Mouse (Mus musculus) hindbrain, embryonic 14.5 days (tissue): ENCODE results near the gene Ngef. TPM values are rescaled to one million over a fixed set of nuclear protein-coding genes. Genes with fewer than 3 reads are reported as not detected.

ENCODE experiments used
- ATAC-seq: fragments of 200-750 bp; cut with Nextera tagmentation; 2 replicates; pipeline ENCODE4 v1.8.0; 2017; ENCODE audit warnings: moderate number of reproducible peaks, mild to moderate bottlenecking, moderate TSS enrichment, moderate library complexity; ENCODE audit not compliant: low FRiP score
- DNase-seq: peaks from one replicate; pipeline ENCODE4 v3.0.0-alpha.2; 2015; ENCODE audit warnings: low spot score
- H3K27ac ChIP-seq: fragments of 300-500 bp; sonication (generic); 2 replicates; pipeline ENCODE4 v1.5.1; 2014; ENCODE audit warnings: mild to moderate bottlenecking, moderate library complexity
- H3K27me3 ChIP-seq: fragments of 300-500 bp; sonication (generic); 2 replicates; pipeline ENCODE4 v1.6.1; 2014; ENCODE audit warnings: mild to moderate bottlenecking, low read length, mixed read lengths; ENCODE audit not compliant: control insufficient read depth, insufficient read depth
- H3K36me3 ChIP-seq: fragments of 300-500 bp; sonication (generic); replicated peaks from 2 replicates; pipeline ENCODE4 v1.6.1; 2014; ENCODE audit not compliant: control insufficient read depth, insufficient read depth
- H3K4me1 ChIP-seq: fragments of 300-500 bp; sonication (generic); replicated peaks from 2 replicates; pipeline ENCODE4 v1.6.1; 2014; ENCODE audit warnings: antibody characterized with exemption, low read length, mixed read lengths; ENCODE audit not compliant: control insufficient read depth, insufficient read depth
- H3K4me2 ChIP-seq: fragments of 300-500 bp; sonication (generic); replicated peaks from 2 replicates; pipeline ENCODE4 v1.6.1; 2014; ENCODE audit warnings: mild to moderate bottlenecking, moderate library complexity
- H3K4me3 ChIP-seq: fragments of 300-500 bp; sonication (generic); replicated peaks from 2 replicates; pipeline ENCODE4 v1.5.1; 2014; ENCODE audit warnings: mild to moderate bottlenecking, low read length
- H3K9ac ChIP-seq: fragments of 300-500 bp; sonication (generic); 2 replicates; pipeline ENCODE4 v1.6.1; 2014
- H3K9me3 ChIP-seq: fragments of 300-500 bp; sonication (generic); 2 replicates; pipeline ENCODE4 v1.6.1; 2016; ENCODE audit warnings: low read length; ENCODE audit not compliant: control insufficient read depth
- WGBS: fragments of 180-500 bp; shearing (Covaris S2); extraction: QIAGEN DNeasy Blood & Tissue Kit; methylation state at CpG from one replicate; pipeline ENCODE4 v1.1.7; 2014; 5-methylcytosine and 5-hydroxymethylcytosine counted together
- polyA plus RNA-seq: library from polyadenylated mRNA; unstranded; fragments of >200 nt; fragmentation: Nextera tagmentation; extraction: Ambion mirVana; gene quantifications from 2 replicates; pipeline ENCODE4 v1.2.1, GENCODE M21; 2014

Gene Ngef
- polyA plus RNA-seq, 1 experiment from 2014 or later: 15.4 TPM

DNA sequence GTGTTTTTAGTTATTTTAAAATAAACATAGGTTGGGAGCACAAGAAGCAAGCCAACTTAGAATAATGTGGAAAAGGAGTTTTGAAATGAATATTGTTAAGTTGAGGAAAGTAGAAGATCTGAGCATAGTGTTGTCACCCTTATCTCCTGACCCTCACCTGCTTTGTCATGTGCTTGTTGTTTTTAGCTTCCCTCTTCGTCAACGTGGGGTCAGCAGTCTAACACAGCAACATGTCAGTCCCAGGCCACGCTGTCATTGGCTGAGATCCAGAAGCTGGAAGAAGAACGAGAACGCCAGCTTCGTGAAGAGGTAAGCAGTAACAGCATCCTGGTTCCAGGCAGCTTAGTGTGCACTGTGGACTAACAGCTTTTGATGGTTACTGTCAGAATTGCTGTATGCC is 137.1 kb downstream of the Ngef start:
- H3K36me3 ChIP-seq: peaks cover 88% of the 10 kb centered on the region
- no peak overlapping the region for H3K9ac ChIP-seq
- no peaks in the 10 kb centered on the region for H3K4me1 ChIP-seq
- no peak overlapping the region for H3K4me3 ChIP-seq
- 82% methylated on average over 6 of the region's 6 CpGs for WGBS
- H3K4me2 ChIP-seq: no peak overlapping the region
- no peak overlapping the region for H3K27ac ChIP-seq
- DNase-seq (no peak), ATAC-seq (no peak)
- no peaks in the 10 kb centered on the region for H3K27me3 ChIP-seq
- no peaks in the 10 kb centered on the region for H3K9me3 ChIP-seq

DNA sequence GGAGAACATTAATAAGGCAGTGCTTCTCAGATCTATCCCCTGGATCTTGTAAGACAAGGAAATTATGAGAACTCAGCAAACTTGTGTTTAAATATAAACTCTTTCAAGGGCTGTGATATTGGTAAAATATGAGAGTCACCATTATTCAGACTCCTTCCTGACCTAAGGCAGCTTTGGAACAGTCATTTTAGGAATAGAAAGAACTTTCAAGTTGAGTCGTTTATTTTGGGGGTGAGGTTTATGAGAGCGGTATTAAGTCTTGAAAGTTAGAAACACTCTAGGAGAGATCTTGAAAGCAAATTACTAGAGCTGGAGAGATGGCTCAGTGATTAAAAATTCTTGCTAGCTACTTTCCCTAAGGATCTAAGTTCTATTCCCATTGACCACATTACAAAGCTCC is 138.5 kb downstream of the Ngef start:
- no peak overlapping the region for H3K27ac ChIP-seq
- no peak overlapping the region for H3K4me2 ChIP-seq
- peaks cover 88% of the 10 kb centered on the region for H3K36me3 ChIP-seq
- 98% methylated on average over 2 of the region's 2 CpGs for WGBS
- no peak overlapping the region for H3K9ac ChIP-seq
- no peaks in the 10 kb centered on the region for H3K9me3 ChIP-seq
- DNase-seq (no peak), ATAC-seq (no peak)
- H3K4me3 ChIP-seq: no peak overlapping the region
- H3K4me1 ChIP-seq: no peaks in the 10 kb centered on the region
- H3K27me3 ChIP-seq: no peaks in the 10 kb centered on the region

Other genes with a start within 250 kb of the Ngef start
- gene Gigyf2, start 246.9 kb downstream of the Ngef start, polyA plus RNA-seq: 59.3 and 69.2 TPM in 2 replicates
- gene Kcnj13, start 179.1 kb downstream of the Ngef start, polyA plus RNA-seq: 16.4 and 29.6 TPM in 2 replicates
- gene Snorc, start 103.6 kb downstream of the Ngef start, polyA plus RNA-seq: 0.78 and 1.0 TPM in 2 replicates
- gene Neu2, start 64.0 kb downstream of the Ngef start, polyA plus RNA-seq: 0.40 and 0.86 TPM in 2 replicates
- 3.4 and 4.6 TPM in 2 replicates for gene Inpp5d, start 46.4 kb upstream of the Ngef start, polyA plus RNA-seq
- gene Atg16l1, start 182.0 kb upstream of the Ngef start, polyA plus RNA-seq: 66.8 and 79.4 TPM in 2 replicates
- 1.4 and 1.8 TPM in 2 replicates for gene Sag, start 229.8 kb upstream of the Ngef start, polyA plus RNA-seq